Mouse (Mus musculus): ENCODE measurements at regions not wholly inside any gene's neighbourhood (a gene's known extent, or its start where the extent isn't known, plus 50 kb on each side); places are given as distances from the start of the nearest gene placed in this dataset.

DNA sequence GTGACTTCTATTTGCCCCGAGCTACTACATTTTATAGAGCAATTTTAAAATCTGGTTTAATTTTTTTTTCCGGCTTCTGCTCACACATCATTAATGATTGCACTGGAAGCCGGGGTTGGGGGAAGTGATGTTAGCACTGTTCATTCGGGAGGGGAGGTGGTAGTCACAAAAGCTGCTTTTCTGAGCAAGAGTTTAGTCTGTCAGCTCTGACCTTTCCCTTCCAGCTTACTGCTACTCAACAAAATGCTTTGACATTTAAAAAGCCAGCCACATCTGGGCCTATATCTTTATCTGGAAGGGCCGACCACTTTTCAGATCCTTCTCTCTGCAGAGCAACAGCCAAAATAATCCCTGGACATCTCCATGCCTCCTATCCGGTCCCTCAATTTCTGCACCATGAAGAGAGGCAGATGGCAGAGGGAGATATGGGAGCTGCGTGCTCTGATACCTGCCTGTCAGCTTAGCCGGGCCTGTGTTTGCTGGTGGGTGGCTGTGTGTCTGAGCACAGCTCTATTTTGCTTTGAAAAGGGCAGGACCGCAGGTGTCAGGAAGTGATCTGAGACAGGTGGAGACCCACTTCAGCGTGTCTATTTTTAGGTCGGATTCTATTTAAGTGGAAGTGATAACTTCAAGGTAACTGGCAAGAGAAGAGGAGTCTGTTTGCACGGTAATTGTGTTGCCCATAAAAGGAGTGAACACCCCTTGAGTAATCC, 63.1 kb downstream of the Kcnf1 start:
- Histone ChIP-seq H3K4me2 (replicated peaks) (no peak overlapping the region), H3K27ac (replicated peaks) (no peak overlapping the region), H3K4me1 (no peaks in the 10 kb centered on the region), H3K36me3 (no peaks in the 10 kb centered on the region), H3K4me3 (replicated peaks) (no peak overlapping the region), H3K9me3 (replicated peaks) (no peaks in the 10 kb centered on the region), H3K27me3 (no peaks in the 10 kb centered on the region), H3K9ac (no peak overlapping the region)
- WGBS = 64% methylated on average over 12 of the region's 12 CpGs
- no peak for ATAC-seq (ENCODE audit: insufficient number of reproducible peaks, low FRiP score, low TSS enrichment, low read depth)

GRCm38 (mm10) chr12:17112781-17113464, 63.8 kb downstream of the Kcnf1 start:
- WGBS = 67% methylated on average over 7 of the region's 7 CpGs

DNA sequence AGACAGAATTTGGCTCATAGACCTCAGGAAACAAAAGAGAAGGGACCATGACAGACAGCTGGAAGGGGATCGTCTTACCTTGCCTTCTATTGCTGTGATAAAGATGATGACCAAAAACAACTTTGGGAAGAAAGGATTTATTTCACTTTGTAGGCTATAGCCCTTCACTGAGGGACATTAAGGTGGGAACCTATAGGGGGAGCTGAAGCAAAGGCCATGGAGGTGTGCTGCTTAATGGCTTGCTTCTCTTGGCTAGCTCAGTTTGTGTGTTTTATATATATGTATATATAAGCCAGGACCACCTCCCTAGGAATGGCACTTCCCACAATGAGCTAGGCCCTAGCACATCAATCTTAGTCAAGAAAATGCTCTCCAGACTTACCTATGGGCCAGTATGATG, 70.5 kb downstream of the Kcnf1 start:
- 66% methylated on average over 1 of the region's 1 CpGs for whole genome bisulfite sequencing
- Histone ChIP-seq H3K4me3 (replicated peaks) (no peak overlapping the region), H3K4me1 (no peaks in the 10 kb centered on the region), H3K36me3 (no peaks in the 10 kb centered on the region), H3K27me3 (no peaks in the 10 kb centered on the region), H3K27ac (replicated peaks) (no peak overlapping the region), H3K9me3 (replicated peaks) (no peaks in the 10 kb centered on the region), H3K4me2 (replicated peaks) (no peak overlapping the region), H3K9ac (no peak overlapping the region)
- no peak for ATAC-seq (ENCODE audit: insufficient number of reproducible peaks, low FRiP score, low TSS enrichment, low read depth)

More at GRCm38 (mm10) chr12:17112781-17113464, 63.8 kb downstream of the Kcnf1 start:
- Histone ChIP-seq H3K9me3 (replicated peaks) (no peaks in the 10 kb centered on the region), H3K4me2 (replicated peaks) (no peak overlapping the region), H3K27me3 (no peaks in the 10 kb centered on the region), H3K4me1 (no peaks in the 10 kb centered on the region), H3K4me3 (replicated peaks) (no peak overlapping the region), H3K36me3 (no peaks in the 10 kb centered on the region), H3K27ac (replicated peaks) (no peak overlapping the region), H3K9ac (no peak overlapping the region)
- ATAC-seq (ENCODE audit: insufficient number of reproducible peaks, low FRiP score, low TSS enrichment, low read depth) = no peak

GRCm38 (mm10) chr12:17105057-17105712, 71.5 kb downstream of the Kcnf1 start:
- 72% methylated on average over 6 of the region's 6 CpGs for WGBS
- ATAC-seq (ENCODE audit: insufficient number of reproducible peaks, low FRiP score, low TSS enrichment, low read depth) = no peak
- no peaks in the 10 kb centered on the region for H3K4me1 ChIP-seq
- H3K27ac ChIP-seq (replicated peaks) = no peak overlapping the region
- H3K27me3 ChIP-seq = no peaks in the 10 kb centered on the region
- no peak overlapping the region for H3K9ac ChIP-seq
- no peaks in the 10 kb centered on the region for H3K9me3 ChIP-seq (replicated peaks)
- no peak overlapping the region for H3K4me2 ChIP-seq (replicated peaks)
- no peak overlapping the region for H3K4me3 ChIP-seq (replicated peaks)
- no peaks in the 10 kb centered on the region for H3K36me3 ChIP-seq

- Histone ChIP-seq H3K4me3 (replicated peaks) (no peak overlapping the region), H3K4me1 (peaks cover 10% of the 10 kb centered on the region), H3K27me3 (no peaks in the 10 kb centered on the region), H3K4me2 (replicated peaks) (no peak overlapping the region), H3K9ac (no peak overlapping the region), H3K9me3 (replicated peaks) (no peaks in the 10 kb centered on the region), H3K27ac (replicated peaks) (no peak overlapping the region), H3K36me3 (no peaks in the 10 kb centered on the region)
- WGBS = 83% methylated on average over 3 of the region's 3 CpGs
- no peak for ATAC-seq (ENCODE audit: insufficient number of reproducible peaks, low FRiP score, low TSS enrichment, low read depth)
These were observed 74.8 kb downstream of the Kcnf1 start for GRCm38 (mm10) chr12:17101842-17102241.

GRCm38 (mm10) chr12:17097800-17098271, 78.9 kb downstream of the Kcnf1 start:
- WGBS = 17% methylated on average over 15 of the region's 15 CpGs
- H3K36me3 ChIP-seq = no peaks in the 10 kb centered on the region
- no peak overlapping the region for H3K4me3 ChIP-seq (replicated peaks)
- H3K9ac ChIP-seq = no peak overlapping the region
- H3K4me1 ChIP-seq = peaks cover 12% of the 10 kb centered on the region
- no peaks in the 10 kb centered on the region for H3K9me3 ChIP-seq (replicated peaks)
- no peaks in the 10 kb centered on the region for H3K27me3 ChIP-seq
- ATAC-seq (ENCODE audit: insufficient number of reproducible peaks, low FRiP score, low TSS enrichment, low read depth) = no peak
- no peak overlapping the region for H3K27ac ChIP-seq (replicated peaks)
- H3K4me2 ChIP-seq (replicated peaks) = peak overlapping the region; percentile 23; the same call in 1 of the 2 replicates

GRCm38 (mm10) chr12:17094758-17095157, 81.9 kb downstream of the Kcnf1 start:
- no peaks in the 10 kb centered on the region for H3K9me3 ChIP-seq (replicated peaks)
- 90% methylated on average over 4 of the region's 4 CpGs for WGBS
- no peak overlapping the region for H3K27ac ChIP-seq (replicated peaks)
- H3K36me3 ChIP-seq = no peaks in the 10 kb centered on the region
- ATAC-seq (ENCODE audit: insufficient number of reproducible peaks, low FRiP score, low TSS enrichment, low read depth) = no peak
- no peak overlapping the region for H3K4me3 ChIP-seq (replicated peaks)
- H3K9ac ChIP-seq = no peak overlapping the region
- H3K4me1 ChIP-seq = peaks cover 21% of the 10 kb centered on the region
- no peak overlapping the region for H3K4me2 ChIP-seq (replicated peaks)
- no peaks in the 10 kb centered on the region for H3K27me3 ChIP-seq

DNA sequence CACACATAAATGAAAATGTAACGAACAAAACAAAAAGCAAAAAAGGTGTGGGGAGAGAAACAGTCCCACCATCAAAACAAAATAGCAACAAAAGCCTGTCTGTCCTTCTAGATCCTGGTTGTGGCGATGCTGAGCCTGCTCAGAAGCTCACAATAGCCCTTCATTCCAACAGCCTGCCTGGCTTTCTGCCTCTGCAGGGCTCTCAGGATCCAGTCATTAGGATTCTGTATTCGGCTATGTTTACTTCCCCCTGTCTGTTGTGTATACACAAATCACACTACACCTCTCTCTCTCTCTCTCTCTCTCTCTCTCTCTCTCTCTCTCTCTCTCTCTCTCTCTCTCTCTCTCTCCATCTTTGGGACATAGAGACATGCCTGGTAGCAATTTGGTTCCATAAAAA, 82.2 kb upstream of the 2410004P03Rik start:
- Histone ChIP-seq H3K27me3 (no peaks in the 10 kb centered on the region), H3K9me3 (replicated peaks) (no peaks in the 10 kb centered on the region), H3K9ac (no peak overlapping the region), H3K27ac (replicated peaks) (no peak overlapping the region), H3K4me1 (peaks cover 28% of the 10 kb centered on the region), H3K4me3 (replicated peaks) (no peak overlapping the region), H3K36me3 (no peaks in the 10 kb centered on the region), H3K4me2 (replicated peaks) (no peak overlapping the region)
- no peak for ATAC-seq (ENCODE audit: insufficient number of reproducible peaks, low FRiP score, low TSS enrichment, low read depth)
- WGBS = 55% methylated on average over 3 of the region's 3 CpGs

DNA sequence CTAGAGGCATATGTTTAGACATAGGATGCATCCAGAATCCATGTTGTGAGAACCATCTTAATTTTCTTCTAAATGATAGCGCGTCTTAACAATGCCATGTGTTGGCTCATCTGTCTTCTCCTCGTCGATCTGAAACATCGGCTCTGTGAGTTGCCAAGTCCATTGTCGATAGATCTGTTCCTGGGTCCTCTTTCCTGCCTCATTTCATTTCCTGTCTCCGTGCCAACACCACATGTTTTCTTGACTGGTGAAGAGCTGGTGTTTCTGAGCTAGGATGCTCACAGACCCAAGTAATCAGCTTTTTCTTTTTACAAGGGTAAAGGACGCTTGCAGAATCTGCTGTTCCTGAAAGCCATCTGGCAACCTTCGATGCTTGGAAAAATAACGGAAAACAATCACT, 79.5 kb upstream of the 2410004P03Rik start:
- 44% methylated on average over 10 of the region's 10 CpGs for WGBS

DNA sequence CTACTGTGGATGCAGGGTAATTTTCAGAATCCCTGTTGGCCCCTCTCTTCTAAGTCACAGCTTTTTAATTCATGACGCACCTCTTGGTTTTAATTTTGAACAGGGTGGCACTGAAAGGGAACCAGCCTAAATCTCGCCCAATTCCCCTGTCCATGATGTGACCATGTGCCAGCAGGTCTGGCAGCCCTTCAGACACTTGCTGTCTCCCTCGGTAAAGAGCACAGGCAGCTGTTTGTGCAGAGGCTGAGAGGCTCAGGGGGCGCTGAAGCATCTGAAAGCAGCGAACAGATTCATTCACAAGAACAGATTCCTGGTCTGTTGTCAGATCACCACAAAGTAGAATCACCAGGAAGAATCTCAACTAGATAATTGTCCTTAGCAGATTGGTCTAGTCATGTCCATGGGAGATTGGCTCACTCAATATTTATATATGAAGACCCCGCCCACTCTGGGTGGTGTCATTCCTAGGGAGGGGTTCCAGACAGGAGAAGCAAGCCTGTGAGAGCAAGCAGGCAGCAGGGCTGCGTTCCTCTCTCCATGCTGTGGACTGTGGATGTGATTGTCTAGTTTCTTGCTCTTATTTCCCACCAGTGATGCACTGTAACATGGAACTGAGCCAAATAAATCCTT, 78.3 kb upstream of the 2410004P03Rik start:
- Histone ChIP-seq H3K36me3 (no peaks in the 10 kb centered on the region), H3K4me2 (replicated peaks) (no peak overlapping the region), H3K27me3 (no peaks in the 10 kb centered on the region), H3K9ac (no peak overlapping the region), H3K4me1 (peaks cover 17% of the 10 kb centered on the region), H3K27ac (replicated peaks) (no peak overlapping the region), H3K9me3 (replicated peaks) (no peaks in the 10 kb centered on the region), H3K4me3 (replicated peaks) (no peak overlapping the region)
- WGBS = 42% methylated on average over 7 of the region's 7 CpGs
- 0 out of 2 replicates have a peak, but pooled peaks have one; percentile 52 for ATAC-seq (ENCODE audit: insufficient number of reproducible peaks, low FRiP score, low TSS enrichment, low read depth)

More for the DNA sequence above, 79.5 kb upstream of the 2410004P03Rik start:
- Histone ChIP-seq H3K27ac (replicated peaks) (no peak overlapping the region), H3K4me1 (peaks cover 17% of the 10 kb centered on the region), H3K4me2 (replicated peaks) (no peak overlapping the region), H3K9me3 (replicated peaks) (no peaks in the 10 kb centered on the region), H3K36me3 (no peaks in the 10 kb centered on the region), H3K4me3 (replicated peaks) (no peak overlapping the region), H3K9ac (no peak overlapping the region), H3K27me3 (no peaks in the 10 kb centered on the region)
- ATAC-seq (ENCODE audit: insufficient number of reproducible peaks, low FRiP score, low TSS enrichment, low read depth) = no peak

GRCm38 (mm10) chr12:17087388-17087787, 75.9 kb upstream of the 2410004P03Rik start:
- Histone ChIP-seq H3K9me3 (replicated peaks) (no peaks in the 10 kb centered on the region), H3K9ac (no peak overlapping the region), H3K4me2 (replicated peaks) (no peak overlapping the region), H3K4me1 (peaks cover 14% of the 10 kb centered on the region; the same call in 1 of the 2 replicates), H3K4me3 (replicated peaks) (no peak overlapping the region), H3K27ac (replicated peaks) (no peak overlapping the region), H3K36me3 (no peaks in the 10 kb centered on the region), H3K27me3 (no peaks in the 10 kb centered on the region)
- ATAC-seq (ENCODE audit: insufficient number of reproducible peaks, low FRiP score, low TSS enrichment, low read depth) = no peak
- WGBS = 27% methylated on average over 3 of the region's 3 CpGs

All from embryonic facial prominence, embryonic 15.5 days (tissue).